Mouse (Mus musculus) ovary, postnatal 10 days (tissue): Measurements from ENCODE around the gene Vmac.

Source experiments
- DNase-seq: peaks from one replicate; pipeline ENCODE4 v3.0.0; 2022; ENCODE audit warnings: low spot score

Vmac gene

DNA sequence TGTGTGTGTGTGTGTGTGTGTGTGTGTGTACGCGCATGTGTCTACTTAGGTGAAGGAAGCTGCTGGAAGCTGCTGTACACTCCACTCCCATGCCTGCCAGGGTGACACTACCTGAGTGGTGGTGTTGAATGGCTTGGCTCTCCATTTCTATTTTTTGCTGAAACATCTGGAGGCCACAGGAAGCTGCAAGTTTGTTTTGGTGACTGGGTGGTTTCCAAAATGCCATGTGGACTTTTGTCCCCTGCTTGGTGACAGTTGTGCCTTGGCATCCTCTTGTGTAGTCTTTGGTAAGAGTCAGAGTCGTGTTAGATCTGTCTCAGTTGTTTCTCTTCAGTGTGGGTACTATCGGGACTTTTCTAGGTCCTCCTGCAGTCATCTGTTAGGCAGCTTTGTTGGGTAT, 31.0 kb downstream of the Vmac start:
- no peak for DNase-seq

- no peak for DNase-seq
Observed at GRCm38 (mm10) chr17:56684649-56685048, 33.2 kb downstream of the Vmac start.

- DNase-seq = no peak
Observed at GRCm38 (mm10) chr17:56683546-56684140, 34.2 kb downstream of the Vmac start.

- no peak for DNase-seq
Observed at GRCm38 (mm10) chr17:56682880-56683279, 34.9 kb downstream of the Vmac start.

DNA sequence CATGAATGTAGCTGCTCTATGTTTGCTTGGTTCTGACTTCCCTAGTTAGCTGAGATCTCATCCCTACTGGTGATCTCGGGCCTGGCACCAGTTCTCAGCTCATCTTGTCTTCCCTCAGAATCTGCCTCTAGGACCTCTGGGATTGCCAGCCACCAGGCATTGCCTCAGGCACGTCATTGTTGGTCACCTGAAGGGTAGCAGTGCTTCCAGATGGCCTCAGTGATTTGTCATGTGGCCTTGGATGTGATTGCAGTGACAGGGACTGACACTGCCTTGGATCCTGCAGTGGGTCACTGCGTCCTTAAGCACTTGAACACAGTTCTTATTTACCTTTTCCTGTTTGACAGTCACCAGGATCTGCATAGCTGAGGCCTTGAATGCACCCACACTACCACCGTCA, 36.0 kb downstream of the Vmac start:
- no peak for DNase-seq

- peak; percentile 7 for DNase-seq
Observed at GRCm38 (mm10) chr17:56673647-56674416, 44.0 kb downstream of the Vmac start.

- peak; percentile 94 for DNase-seq
Observed at GRCm38 (mm10) chr17:56672941-56673646, 44.7 kb downstream of the Vmac start, which contains the start of gene Ranbp3. TSS of gene Ranbp3 (plus strand) at chr17:56673294.

DNA sequence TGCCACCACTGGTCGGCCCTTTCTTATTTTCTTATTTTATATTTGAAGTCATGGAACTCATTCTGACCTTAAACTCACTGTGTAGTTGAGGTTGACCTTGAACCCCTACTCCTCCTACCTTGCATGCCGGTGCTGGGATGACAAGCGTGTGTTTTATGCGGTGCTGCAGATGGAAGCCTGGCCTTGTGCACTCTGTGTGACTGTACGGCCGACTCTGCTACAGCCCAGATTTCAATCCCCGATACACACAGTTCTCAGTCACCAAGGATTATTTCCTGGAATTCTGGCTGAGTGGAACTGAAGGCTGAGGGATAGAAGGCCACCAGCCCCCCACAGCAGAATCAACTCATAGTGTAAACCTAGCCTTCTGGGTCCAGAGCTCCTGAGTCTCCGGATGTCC, 48.1 kb downstream of the Vmac start:
- no peak for DNase-seq

- DNase-seq = peak; percentile 67
Observed at GRCm38 (mm10) chr17:56668384-56669144, 49.3 kb downstream of the Vmac start.

DNA sequence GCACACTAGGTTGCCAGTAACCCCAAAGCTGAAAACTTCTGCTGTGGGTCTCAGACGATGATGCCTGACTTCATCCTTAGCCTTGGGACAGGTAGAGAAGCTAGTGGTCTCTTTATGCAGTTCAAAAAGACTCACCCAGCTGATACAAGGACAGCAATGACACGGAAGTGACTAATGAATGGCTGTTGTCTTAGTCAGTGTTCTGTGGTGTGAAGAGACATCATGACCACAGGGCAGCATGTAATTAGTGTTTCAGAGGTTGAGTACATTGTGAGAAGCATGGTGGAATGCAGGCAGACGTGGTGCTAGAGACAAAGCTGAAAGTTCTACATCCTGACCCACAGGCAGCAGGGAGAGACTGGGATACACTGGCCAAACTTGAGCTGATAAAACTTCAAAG, 50.2 kb downstream of the Vmac start:
- DNase-seq = no peak

GRCm38 (mm10) chr17:56666384-56666783, 51.4 kb downstream of the Vmac start:
- DNase-seq = no peak

DNA sequence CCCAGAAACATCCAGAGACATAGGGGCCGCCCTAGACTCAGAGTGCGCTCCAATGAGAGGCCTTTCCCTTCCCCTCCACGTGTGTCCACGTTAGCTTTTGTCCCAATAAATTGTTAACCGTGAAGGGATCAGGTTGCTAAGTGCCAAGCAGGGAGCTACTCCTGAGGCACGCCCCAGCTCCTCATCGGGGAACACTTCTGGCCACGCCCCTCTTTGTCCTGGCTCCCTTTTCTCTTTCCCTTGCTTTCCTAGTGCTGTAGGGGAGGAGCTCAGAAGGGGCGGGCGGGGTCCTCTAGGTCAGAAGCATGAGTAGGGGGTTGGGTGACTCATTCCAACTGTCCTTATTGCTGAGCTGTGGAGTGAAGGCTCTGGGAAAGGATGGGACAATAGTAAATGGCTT, 53.5 kb downstream of the Vmac start:
- DNase-seq = no peak
